Mouse (Mus musculus) embryonic fibroblast, embryonic 13.5 days (primary cell): ENCODE data around the gene Lrrc4.

Experiments used
- CTCF ChIP-seq: IDR thresholded peaks from 2 replicates; pipeline ENCODE4 v1.5.1; 2011; ENCODE audit warnings: mild to moderate bottlenecking, control low read depth, low read length, moderate library complexity, borderline replicate concordance; ENCODE audit not compliant: insufficient read depth
- POLR2A ChIP-seq: IDR thresholded peaks from 2 replicates; pipeline ENCODE4 v1.6.1; 2011; ENCODE audit warnings: low read depth, mild to moderate bottlenecking, control low read depth, low read length, moderate library complexity

DNA sequence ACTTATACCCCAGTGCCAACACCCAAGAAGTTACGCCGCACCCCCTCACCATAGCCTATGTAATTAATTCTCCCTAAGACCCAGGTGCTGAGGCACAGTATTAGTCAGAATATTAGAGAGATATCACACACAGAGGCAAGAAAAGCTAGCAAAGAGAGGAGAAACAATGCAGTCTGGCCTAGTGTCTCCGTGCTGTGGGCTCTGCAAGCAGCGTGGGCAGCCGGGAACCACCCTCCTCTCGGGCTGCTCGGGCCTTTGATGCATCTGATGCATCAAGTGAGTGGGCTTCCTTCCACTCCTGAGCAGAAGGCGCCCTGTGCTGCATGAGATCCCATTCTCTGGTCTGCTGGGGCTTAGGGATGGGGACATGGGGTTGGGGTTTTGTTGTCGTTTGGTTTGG is 18.5 kb downstream of the Lrrc4 start:
- TF ChIP-seq POLR2A (no peak), CTCF (no peak)
